Mouse (Mus musculus) MEL (cell line): Measurements from ENCODE around the gene Fkbp5. TPM values are rescaled to one million over a fixed set of nuclear protein-coding genes. Genes with fewer than 3 reads are reported as not detected.
A peak's percentile ranks its signal among the peaks of the same experiment; 100 is the strongest.

Experiments
- DNase-seq: peaks from one replicate; pipeline ENCODE4 v3.0.0; 2011; ENCODE audit warnings: low read depth, low spot score
- H3K27ac ChIP-seq: 2 replicates; pipeline ENCODE4 v1.5.1; 2012; ENCODE audit warnings: low read depth, mild to moderate bottlenecking, control low read depth, low read length, moderate library complexity; ENCODE audit not compliant: control insufficient read depth
- H3K27me3 ChIP-seq, 2 experiments: fragments of 150-350 bp in 1 of 2; sonication (generic) in 1 of 2; 2 replicates each; pipeline ENCODE4 v1.6.1; 2012; ENCODE audit warnings: low read length in 2 of 2, mild to moderate bottlenecking in 2 of 2, improper control_type of control experiment in 1 of 2, moderate library complexity in 1 of 2; ENCODE audit not compliant: insufficient read depth in 2 of 2, control insufficient read depth in 1 of 2
- H3K36me3 ChIP-seq, 2 experiments: 2 replicates each; pipeline ENCODE4 v1.6.1; 2012 to 2014; ENCODE audit warnings: low read length in 2 of 2, improper control_type of control experiment in 1 of 2, inconsistent platforms in 1 of 2, mild to moderate bottlenecking in 1 of 2; ENCODE audit not compliant: insufficient read depth in 2 of 2, control insufficient read depth in 1 of 2
- H3K4me1 ChIP-seq, 2 experiments: fragments of 150-350 bp in 1 of 2; sonication (generic) in 1 of 2; 2 replicates each; pipeline ENCODE4 v1.6.1; 2012; ENCODE audit warnings: low read length in 2 of 2, improper control_type of control experiment in 1 of 2, mild to moderate bottlenecking in 1 of 2; ENCODE audit not compliant: insufficient read depth in 2 of 2, control insufficient read depth in 1 of 2
- H3K4me3 ChIP-seq, 2 experiments: fragments of 150-350 bp in 1 of 2; sonication (generic) in 1 of 2; 2 replicates each; pipeline ENCODE4 v1.5.1; 2012; ENCODE audit warnings: low read depth in 2 of 2, low read length in 2 of 2, mild to moderate bottlenecking in 2 of 2, moderate library complexity in 2 of 2, control low read depth in 1 of 2, improper control_type of control experiment in 1 of 2; ENCODE audit not compliant: control insufficient read depth in 1 of 2, insufficient read depth in 1 of 2
- H3K79me2 ChIP-seq: 2 replicates; pipeline ENCODE4 v1.6.1; 2012; ENCODE audit warnings: mild to moderate bottlenecking, low read length, moderate library complexity; ENCODE audit not compliant: control insufficient read depth, poor library complexity, insufficient read depth
- H3K9ac ChIP-seq: 2 replicates; pipeline ENCODE4 v1.6.1; 2012; ENCODE audit warnings: low read depth, mild to moderate bottlenecking, control low read depth, low read length, moderate library complexity; ENCODE audit not compliant: control insufficient read depth, poor library complexity, severe bottlenecking
- H3K9me3 ChIP-seq: fragments of 150-350 bp; sonication (generic); replicated peaks from 2 replicates; pipeline ENCODE4 v1.6.1; 2012; ENCODE audit warnings: mild to moderate bottlenecking, low read length, improper control_type of control experiment, moderate library complexity; ENCODE audit not compliant: insufficient read depth
- BHLHE40 ChIP-seq: IDR thresholded peaks from 2 replicates; pipeline ENCODE4 v1.6.1; 2012; ENCODE audit warnings: low read depth, mild to moderate bottlenecking, inconsistent platforms, low read length, improper control_type of control experiment, borderline replicate concordance
- E2F4 ChIP-seq: IDR thresholded peaks from 2 replicates; pipeline ENCODE4 v1.6.1; 2011; ENCODE audit warnings: low read depth, low read length, improper control_type of control experiment, borderline replicate concordance
- EP300 ChIP-seq, 2 experiments: IDR thresholded peaks; 2 replicates each; pipeline ENCODE4 v1.6.1; 2011; ENCODE audit warnings: improper control_type of control experiment in 2 of 2, low read length in 2 of 2, low read depth in 1 of 2, mild to moderate bottlenecking in 1 of 2
- ETS1 ChIP-seq: IDR thresholded peaks from 2 replicates; pipeline ENCODE4 v1.6.1; 2012; ENCODE audit warnings: low read depth, mild to moderate bottlenecking, inconsistent platforms, low read length, improper control_type of control experiment, moderate library complexity
- GABPA ChIP-seq: IDR thresholded peaks from 2 replicates; pipeline ENCODE4 v1.6.1; 2012; ENCODE audit warnings: low read depth, mild to moderate bottlenecking, inconsistent platforms, low read length, improper control_type of control experiment, moderate library complexity
- GATA1 ChIP-seq: IDR thresholded peaks from 2 replicates; pipeline ENCODE4 v1.6.1; 2011; ENCODE audit warnings: low read depth, low read length, improper control_type of control experiment
- KAT2A ChIP-seq: conservative IDR thresholded peaks from 2 replicates; pipeline ENCODE4 v1.6.1; 2012; ENCODE audit warnings: low read depth, low read length, improper control_type of control experiment, inconsistent platforms
- MAZ ChIP-seq: IDR thresholded peaks from 2 replicates; pipeline ENCODE4 v1.6.1; 2012; ENCODE audit warnings: low read depth, mild to moderate bottlenecking, inconsistent platforms, low read length, improper control_type of control experiment
- MXI1 ChIP-seq: IDR thresholded peaks from 2 replicates; pipeline ENCODE4 v1.6.1; 2011; ENCODE audit warnings: mild to moderate bottlenecking, low read depth, low read length, improper control_type of control experiment
- MYC ChIP-seq: IDR thresholded peaks from 2 replicates; pipeline ENCODE4 v1.6.1; 2011; ENCODE audit warnings: low read depth, mild to moderate bottlenecking, low read length, improper control_type of control experiment, moderate library complexity
- NELFE ChIP-seq: IDR thresholded peaks from 2 replicates; pipeline ENCODE4 v1.6.1; 2011; ENCODE audit warnings: low read depth, low read length, improper control_type of control experiment
- POLR2A ChIP-seq, 2 experiments: IDR thresholded peaks; 2 replicates each; pipeline ENCODE4 v1.6.1; 2011 to 2012; ENCODE audit warnings: low read length in 2 of 2, mild to moderate bottlenecking in 2 of 2, control low read depth in 1 of 2, improper control_type of control experiment in 1 of 2, low read depth in 1 of 2, moderate library complexity in 1 of 2; ENCODE audit not compliant: control insufficient read depth in 1 of 2, insufficient read depth in 1 of 2, poor library complexity in 1 of 2
- POLR2AphosphoS5 ChIP-seq: IDR thresholded peaks from 2 replicates; pipeline ENCODE4 v1.6.1; 2012; ENCODE audit warnings: low read depth, borderline replicate concordance, mild to moderate bottlenecking, inconsistent platforms, low read length, moderate library complexity, mixed read lengths
- RAD21 ChIP-seq: IDR thresholded peaks from 2 replicates; pipeline ENCODE4 v1.6.1; 2011; ENCODE audit warnings: mild to moderate bottlenecking, low read depth, low read length, improper control_type of control experiment
- RCOR1 ChIP-seq: IDR thresholded peaks from 2 replicates; pipeline ENCODE4 v1.6.1; 2012; ENCODE audit warnings: low read depth, mild to moderate bottlenecking, inconsistent platforms, low read length, improper control_type of control experiment
- SIN3A ChIP-seq: IDR thresholded peaks from 2 replicates; pipeline ENCODE4 v1.6.1; 2012; ENCODE audit warnings: low read length, improper control_type of control experiment, inconsistent platforms
- TAL1 ChIP-seq: IDR thresholded peaks from 2 replicates; pipeline ENCODE4 v1.6.1; 2012; ENCODE audit warnings: mild to moderate bottlenecking, inconsistent platforms, low read length, moderate library complexity, mixed read lengths
- USF2 ChIP-seq, 2 experiments: IDR thresholded peaks; 2 replicates each; pipeline ENCODE4 v1.6.1; 2011 to 2012; ENCODE audit warnings: improper control_type of control experiment in 2 of 2, low read length in 2 of 2, borderline replicate concordance in 1 of 2, inconsistent platforms in 1 of 2, low read depth in 1 of 2, mild to moderate bottlenecking in 1 of 2; ENCODE audit not compliant: insufficient read depth in 1 of 2
- ZKSCAN1 ChIP-seq: IDR thresholded peaks from 2 replicates; pipeline ENCODE4 v1.6.1; 2012; ENCODE audit warnings: low read depth, mild to moderate bottlenecking, inconsistent platforms, low read length, improper control_type of control experiment, moderate library complexity
- ZMIZ1 ChIP-seq: IDR thresholded peaks from 2 replicates; pipeline ENCODE4 v1.6.1; 2012; ENCODE audit warnings: low read depth, mild to moderate bottlenecking, inconsistent platforms, low read length, improper control_type of control experiment, moderate library complexity
- polyA plus RNA-seq, 2 experiments: library from polyadenylated mRNA; stranded (reverse) in 1 of 2; unstranded in 1 of 2; fragments of >175 nt in 1 of 2; fragments of >200 nt in 1 of 2; gene quantifications; 2 replicates each; pipeline versions ENCODE4 v1.2.1 to v1.2.4; 2012; ENCODE audit warnings: low replicate concordance in 2 of 2, low read depth in 1 of 2; ENCODE audit not compliant: insufficient read length in 2 of 2, insufficient read depth in 1 of 2, missing spikeins in 1 of 2
- total RNA-seq: library from RNA; depleted of rRNA; stranded (reverse); fragments of 300-350 nt; gene quantifications from 2 replicates; pipeline ENCODE4 v1.2.3, GENCODE M21; 2012

The Fkbp5 gene
- total and polyA plus RNA-seq, 3 experiments, result 16.6 to 184 (median 44.3) TPM

- Histone ChIP-seq H3K4me3 (no peak overlapping the region), H3K27me3 (no peaks in the 10 kb centered on the region; a peak in 1 of 4 replicates), H3K27ac (no peak overlapping the region), H3K9ac (no peak overlapping the region), H3K4me1 (no peaks in the 10 kb centered on the region; a peak in 2 of 4 replicates), H3K36me3 (no peaks in the 10 kb centered on the region), H3K79me2 (no peaks in the 10 kb centered on the region; the same call in 1 of the 2 replicates), H3K9me3 (no peaks in the 10 kb centered on the region)
- TF ChIP-seq ETS1, result no peak
- TF ChIP-seq E2F4, result no peak
- no peak for TF ChIP-seq MXI1
- no peak for TF ChIP-seq USF2 (IDR thresholded peaks at IDR 0.05; ENCODE audit: borderline replicate concordance in 1 of 2, insufficient read depth in 1 of 2, low read depth in 1 of 2, low read length in 2 of 2)
- TF ChIP-seq ZKSCAN1, result no peak
- TF ChIP-seq ZMIZ1, result no peak
- no peak for TF ChIP-seq POLR2A (IDR thresholded peaks at IDR 0.05; ENCODE audit: control insufficient read depth in 1 of 2, insufficient read depth in 1 of 2, low read depth in 1 of 2, low read length in 2 of 2, poor library complexity in 1 of 2)
- TF ChIP-seq TAL1, result no peak
- no peak for TF ChIP-seq MYC
- no peak for TF ChIP-seq BHLHE40
- DNase-seq, result no peak
Observed at GRCm38 (mm10) chr17:28355871-28356270, 161.5 kb downstream of the Fkbp5 start.

GRCm38 (mm10) chr17:28352018-28352417, 165.3 kb downstream of the Fkbp5 start:
- DNase-seq, result no peak
- no peaks in the 10 kb centered on the region; the same call in 1 of the 2 replicates for H3K79me2 ChIP-seq
- TF ChIP-seq TAL1 (peak; percentile 27; the same call in 1 of the 2 replicates), MAZ (no peak), NELFE (no peak)
- H3K36me3 ChIP-seq, result no peaks in the 10 kb centered on the region
- no peaks in the 10 kb centered on the region; a peak in 1 of 4 replicates for H3K27me3 ChIP-seq
- no peaks in the 10 kb centered on the region; a peak in 2 of 4 replicates for H3K4me1 ChIP-seq
- H3K27ac ChIP-seq, result no peak overlapping the region
- H3K9me3 ChIP-seq, result no peaks in the 10 kb centered on the region
- H3K9ac ChIP-seq, result no peak overlapping the region
- H3K4me3 ChIP-seq, result no peak overlapping the region

GRCm38 (mm10) chr17:28351353-28351890, 165.9 kb downstream of the Fkbp5 start:
- Histone ChIP-seq H3K36me3 (no peaks in the 10 kb centered on the region), H3K9ac (peak overlapping the region; percentile 69), H3K4me1 (no peaks in the 10 kb centered on the region; a peak in 2 of 4 replicates), H3K27me3 (no peaks in the 10 kb centered on the region; a peak in 1 of 4 replicates), H3K79me2 (no peaks in the 10 kb centered on the region; the same call in 1 of the 2 replicates), H3K4me3 (peak overlapping the region; percentile 72 to 100), H3K27ac (no peak overlapping the region), H3K9me3 (no peaks in the 10 kb centered on the region)
- no peak for TF ChIP-seq RAD21
- TF ChIP-seq SIN3A, result no peak
- no peak for TF ChIP-seq POLR2AphosphoS5
- TF ChIP-seq GATA1, result no peak
- no peak for TF ChIP-seq EP300 (IDR thresholded peaks at IDR 0.05; ENCODE audit: low read depth in 1 of 2, low read length in 2 of 2)
- no peak for TF ChIP-seq POLR2A (IDR thresholded peaks at IDR 0.05; ENCODE audit: control insufficient read depth in 1 of 2, insufficient read depth in 1 of 2, low read depth in 1 of 2, low read length in 2 of 2, poor library complexity in 1 of 2)
- TF ChIP-seq NELFE, result no peak
- TF ChIP-seq ETS1, result no peak
- no peak for TF ChIP-seq KAT2A
- no peak for TF ChIP-seq GABPA
- TF ChIP-seq ZKSCAN1, result no peak
- no peak for TF ChIP-seq RCOR1
- DNase-seq, result no peak
